Mouse (Mus musculus): ENCODE measurements at regions not wholly inside any gene's neighbourhood (a gene's known extent, or its start where the extent isn't known, plus 50 kb on each side); places are given as distances from the start of the nearest gene placed in this dataset.

- TF ChIP-seq HCFC1 (IDR thresholded peaks at IDR 0.05; ENCODE audit: borderline replicate concordance, insufficient read depth, low read length): no peak
- TF ChIP-seq MAFK (IDR thresholded peaks at IDR 0.05; ENCODE audit: insufficient read depth, low read depth, low read length): no peak
Observed at GRCm38 (mm10) chr5:119748667-119749066, 78.2 kb downstream of the Tbx3 start.
